Mouse (Mus musculus) CD4-positive, CD25-positive, alpha-beta regulatory T cell, adult 9 weeks (primary cell): Measurements from ENCODE around the gene Elf2. TPM values are rescaled to one million over a fixed set of nuclear protein-coding genes. Genes with fewer than 3 reads are reported as not detected.

Experiments
- polyA plus RNA-seq: library from polyadenylated mRNA; unstranded; fragments of 100-300 nt; shearing (Covaris generic); gene quantifications from one replicate; pipeline ENCODE4 v1.2.1, GENCODE M21; 2017

Gene Elf2
- polyA plus RNA-seq: 85.8 TPM

GRCm38 (mm10) chr3:51340552-51341267 is at the start of gene Elf2:
Gene Elf2 (minus strand): TSS chr3:51340663.

DNA sequence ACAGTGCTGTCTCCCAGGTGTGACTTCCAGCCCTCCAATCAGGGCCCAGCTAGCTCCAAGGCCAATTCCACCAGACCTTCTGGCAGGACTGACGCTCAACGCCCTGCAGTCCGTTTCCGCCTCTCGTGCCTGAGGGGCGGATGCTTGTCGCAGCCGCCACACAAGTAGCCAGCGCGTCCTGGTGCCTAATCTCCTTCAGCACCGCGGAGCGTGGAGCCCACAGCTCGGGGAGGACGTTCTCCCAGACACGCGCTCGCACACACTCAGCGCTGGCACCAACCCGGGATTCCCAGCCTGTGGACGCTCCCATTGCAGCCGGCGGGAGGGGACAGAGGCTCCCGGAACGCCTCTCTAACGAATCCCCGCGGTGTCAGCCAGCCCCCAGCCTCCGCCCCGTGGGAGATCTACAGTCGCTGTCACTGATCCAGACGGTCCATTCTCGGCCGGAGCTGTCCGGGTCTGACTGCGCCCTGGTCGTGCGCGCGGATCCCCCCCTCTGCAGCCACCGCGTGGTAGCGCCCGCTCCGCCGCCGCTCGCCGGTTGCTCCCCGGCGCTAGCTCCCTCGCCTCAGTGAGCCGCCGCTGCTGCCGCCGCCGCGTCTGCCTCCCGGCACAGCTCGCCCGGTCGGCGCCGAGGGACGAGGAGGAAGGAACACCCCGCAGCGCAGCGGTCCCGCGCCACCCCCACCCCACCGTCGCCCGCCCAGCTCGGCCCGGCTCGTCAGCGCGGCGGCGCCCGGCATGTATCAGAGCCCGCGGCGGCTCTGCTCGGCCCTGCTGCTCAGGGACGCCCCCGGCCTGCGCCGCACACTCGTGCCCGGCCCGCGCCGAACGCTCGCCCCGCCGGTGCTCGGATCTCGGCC is 115.9 kb downstream of the Elf2 start, which contains the start of gene Noct:
Noct (plus strand) TSS at position 85 of the 863 bp plus-strand sequence.

Other genes with a start within 250 kb of the Elf2 start
- gene Noct, start 116.2 kb downstream of the Elf2 start, polyA plus RNA-seq: 2.5 TPM
- gene Mgarp, start 56.1 kb upstream of the Elf2 start, polyA plus RNA-seq: 3.6 TPM
- 242 TPM for gene Ndufc1, start 68.3 kb upstream of the Elf2 start, polyA plus RNA-seq
- gene Naa15, start 74.5 kb upstream of the Elf2 start, polyA plus RNA-seq: 43.3 TPM
- gene Rab33b, start 143.3 kb upstream of the Elf2 start, polyA plus RNA-seq: 24.6 TPM
- 11.2 TPM for gene Setd7, start 220.2 kb upstream of the Elf2 start, polyA plus RNA-seq